Comparison of ENCODE assay signal across 23 mouse cellular contexts in genomic region chr17:85758581-85759098, GRCm38 (mm10).
DNase-seq lines count a peak whose midpoint lies in the region; ATAC-seq and TF ChIP-seq lines count a peak whose summit lies in the region.
"Had no signal": no experiment of that assay in that cellular context is flagged by ENCODE, and none has a peak within 500 bp of the region (broad histone marks: within the 10 kb centered on the region; RNA-seq: fewer than 3 reads in every experiment).

No protein-coding gene starts in this region.

- 0 out of 2 replicates have a peak, but pooled peaks cover 3% of the 10 kb centered on the region for H3K4me1 ChIP-seq in forebrain, embryonic 16.5 days (replicated peaks; ENCODE audit: control insufficient read depth, insufficient read depth, low read length)
- no peaks in the 10 kb centered on the region for H3K4me1 ChIP-seq in forebrain, embryonic 15.5 days
- no peaks in the 10 kb centered on the region for H3K4me1 ChIP-seq in lung, embryonic 15.5 days
- H3K4me1 ChIP-seq: heart, embryonic 12.5 days; heart, embryonic 15.5 days; hindbrain, embryonic 10.5 days; hindbrain, embryonic 13.5 days; intestine, embryonic 15.5 days had no signal

- H3K9ac ChIP-seq in forebrain, embryonic 16.5 days (replicated peaks; ENCODE audit: low read depth, low read length) = no peak overlapping the region
- H3K9ac ChIP-seq in forebrain, embryonic 15.5 days (replicated peaks) = no peak overlapping the region
- H3K9ac ChIP-seq in lung, embryonic 15.5 days = no peak overlapping the region
- H3K9ac ChIP-seq: embryonic facial prominence, embryonic 12.5 days; heart, embryonic 12.5 days; heart, embryonic 15.5 days; hindbrain, embryonic 13.5 days; intestine, embryonic 15.5 days had no signal

- H3K36me3 ChIP-seq in forebrain, embryonic 16.5 days (ENCODE audit: control insufficient read depth, insufficient read depth) = no peaks in the 10 kb centered on the region
- H3K36me3 ChIP-seq in forebrain, embryonic 15.5 days = no peaks in the 10 kb centered on the region
- no peaks in the 10 kb centered on the region for H3K36me3 ChIP-seq in lung, embryonic 15.5 days
- H3K36me3 ChIP-seq: embryonic facial prominence, embryonic 12.5 days; heart, embryonic 12.5 days; heart, embryonic 15.5 days; hindbrain, embryonic 10.5 days; hindbrain, embryonic 13.5 days; intestine, embryonic 15.5 days had no signal

- H3K27ac ChIP-seq in forebrain, embryonic 16.5 days (ENCODE audit: low read length) = no peak overlapping the region
- H3K27ac ChIP-seq in forebrain, embryonic 15.5 days (replicated peaks) = no peak overlapping the region
- H3K27ac ChIP-seq in lung, embryonic 15.5 days = no peak overlapping the region
- H3K27ac ChIP-seq: embryonic facial prominence, embryonic 12.5 days; heart, embryonic 15.5 days; hindbrain, embryonic 10.5 days; hindbrain, embryonic 13.5 days; intestine, embryonic 15.5 days had no signal

- no peak for DNase-seq in lung, adult 18-20 months
- peak; percentile 62 for DNase-seq in brain, embryonic 14.5 days (ENCODE audit: low read depth)
- no peak for DNase-seq in neural tube, embryonic 10.5 days (ENCODE audit: extremely low spot score, low spot score)
- DNase-seq: adrenal gland, adult 2 months; adrenal gland, postnatal 14 days; cerebellum, adult 18-20 months; cerebellum, adult 9-10 months; cerebellum, postnatal 14 days; gastrocnemius, postnatal 25 days; heart, adult 18-20 months; heart, postnatal 10 days; heart, postnatal 36 days had no signal

- no peak overlapping the region for H3K4me3 ChIP-seq in forebrain, embryonic 16.5 days (replicated peaks; ENCODE audit: low read length)
- H3K4me3 ChIP-seq in forebrain, embryonic 15.5 days = no peak overlapping the region
- H3K4me3 ChIP-seq in lung, embryonic 15.5 days = no peak overlapping the region
- H3K4me3 ChIP-seq: embryonic facial prominence, embryonic 12.5 days; heart, embryonic 12.5 days; heart, embryonic 15.5 days; hindbrain, embryonic 10.5 days; hindbrain, embryonic 13.5 days; intestine, embryonic 15.5 days had no signal

- peaks cover 4% of the 10 kb centered on the region for H3K9me3 ChIP-seq in forebrain, embryonic 16.5 days (ENCODE audit: control insufficient read depth, low read length)
- H3K9me3 ChIP-seq in forebrain, embryonic 15.5 days = no peaks in the 10 kb centered on the region
- H3K9me3 ChIP-seq in lung, embryonic 15.5 days = no peaks in the 10 kb centered on the region
- H3K9me3 ChIP-seq: heart, embryonic 15.5 days; intestine, embryonic 15.5 days had no signal

- TF ChIP-seq POLR2A in brain, embryonic 14.5 days (IDR thresholded peaks at IDR 0.05; ENCODE audit: borderline replicate concordance, extremely low read depth, insufficient read depth, insufficient read length, poor library complexity, severe bottlenecking) = no peak

- 28% methylated on average over 9 of the region's 9 CpGs for WGBS in forebrain, embryonic 16.5 days
- 38% methylated on average over 9 of the region's 9 CpGs for WGBS in forebrain, embryonic 15.5 days
- 25% methylated on average over 9 of the region's 9 CpGs for WGBS in lung, embryonic 15.5 days

- TF ChIP-seq CTCF in brain, embryonic 14.5 days (IDR thresholded peaks at IDR 0.05; ENCODE audit: borderline replicate concordance, extremely low read depth, insufficient read depth, insufficient read length) = no peak

- H3K27me3 ChIP-seq in forebrain, embryonic 16.5 days (replicated peaks; ENCODE audit: control insufficient read depth, insufficient read depth, low read length) = no peaks in the 10 kb centered on the region
- H3K27me3 ChIP-seq in forebrain, embryonic 15.5 days = no peaks in the 10 kb centered on the region
- no peaks in the 10 kb centered on the region for H3K27me3 ChIP-seq in lung, embryonic 15.5 days
- H3K27me3 ChIP-seq: embryonic facial prominence, embryonic 12.5 days; heart, embryonic 12.5 days; heart, embryonic 15.5 days; intestine, embryonic 15.5 days had no signal

- 0 out of 2 replicates have a peak, but pooled peaks have one; percentile 49 for ATAC-seq in forebrain, embryonic 16.5 days
- ATAC-seq in forebrain, embryonic 15.5 days (replicated peaks) = no peak; the same call in 1 of the 2 replicates
- ATAC-seq in lung, embryonic 15.5 days (ENCODE audit: borderline replicate concordance, extremely low read depth, low FRiP score, low TSS enrichment) = peak; percentile 62; the same call in 1 of the 2 replicates
- ATAC-seq: CD4-positive, CD25-positive, alpha-beta regulatory T cell, adult 4 months; hindbrain, embryonic 16.5 days; intestine, embryonic 15.5 days had no signal

- no peak overlapping the region for H3K4me2 ChIP-seq in forebrain, embryonic 16.5 days (ENCODE audit: low read length)
- no peak overlapping the region for H3K4me2 ChIP-seq in forebrain, embryonic 15.5 days (replicated peaks)
- H3K4me2 ChIP-seq in lung, embryonic 15.5 days = no peak overlapping the region
- H3K4me2 ChIP-seq: embryonic facial prominence, embryonic 12.5 days; heart, embryonic 12.5 days; heart, embryonic 15.5 days; hindbrain, embryonic 13.5 days; intestine, embryonic 15.5 days had no signal
